Mouse (Mus musculus): ENCODE measurements around the gene Cep57. TPM values are rescaled to one million over a fixed set of nuclear protein-coding genes. Genes with fewer than 3 reads are reported as not detected.

The Cep57 gene
- polyA plus RNA-seq, 1 experiment from 2014 or later, result 34.7 TPM

DNA sequence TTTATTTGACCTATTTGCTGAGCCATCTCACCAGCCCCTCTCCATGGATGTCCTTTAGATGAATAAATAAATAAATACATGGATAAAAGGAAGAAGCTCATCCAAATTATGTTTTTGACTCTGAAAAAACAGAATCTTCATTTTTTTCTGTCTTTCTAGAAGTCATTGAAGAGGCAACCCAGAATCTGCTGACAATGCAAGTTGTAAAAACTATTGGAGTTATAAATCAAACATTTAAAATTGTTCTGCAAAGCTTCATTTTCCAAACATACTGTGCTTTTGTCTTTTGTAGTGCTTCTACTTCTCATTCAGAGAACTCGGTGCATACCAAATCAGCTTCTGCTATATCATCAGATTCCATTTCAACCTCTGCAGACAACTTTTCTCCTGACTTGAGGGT is 44.9 kb downstream of the Cep57 start:
- H3K27ac ChIP-seq (replicated peaks), result no peak overlapping the region
- no peak overlapping the region for H3K9ac ChIP-seq
- no peak overlapping the region for H3K4me3 ChIP-seq
- no peaks in the 10 kb centered on the region for H3K27me3 ChIP-seq
- ATAC-seq (ENCODE audit: low FRiP score, low read depth), result no peak
- H3K9me3 ChIP-seq, result no peaks in the 10 kb centered on the region
- H3K4me1 ChIP-seq (replicated peaks), result no peaks in the 10 kb centered on the region
- H3K36me3 ChIP-seq, result peaks cover 22% of the 10 kb centered on the region
- 98% methylated on average over 1 of the region's 1 CpGs for WGBS
- H3K4me2 ChIP-seq, result no peak overlapping the region

GRCm38 (mm10) chr9:13774732-13775131 is 52.2 kb downstream of the Cep57 start:
- WGBS, result 94% methylated on average over 1 of the region's 1 CpGs
- Histone ChIP-seq H3K4me2 (no peak overlapping the region), H3K4me1 (replicated peaks) (no peaks in the 10 kb centered on the region), H3K27ac (replicated peaks) (no peak overlapping the region), H3K27me3 (no peaks in the 10 kb centered on the region), H3K9me3 (no peaks in the 10 kb centered on the region), H3K4me3 (no peak overlapping the region), H3K9ac (no peak overlapping the region), H3K36me3 (no peaks in the 10 kb centered on the region)
- no peak for ATAC-seq (ENCODE audit: low FRiP score, low read depth)

GRCm38 (mm10) chr9:13766570-13766969 is 60.3 kb downstream of the Cep57 start:
- H3K9me3 ChIP-seq, result no peaks in the 10 kb centered on the region
- H3K36me3 ChIP-seq, result no peaks in the 10 kb centered on the region
- 84% methylated on average over 7 of the region's 7 CpGs for WGBS
- H3K4me1 ChIP-seq (replicated peaks), result no peaks in the 10 kb centered on the region
- H3K4me2 ChIP-seq, result no peak overlapping the region
- no peak for ATAC-seq (ENCODE audit: low FRiP score, low read depth)
- no peak overlapping the region for H3K9ac ChIP-seq
- no peak overlapping the region for H3K4me3 ChIP-seq
- no peak overlapping the region for H3K27ac ChIP-seq (replicated peaks)
- H3K27me3 ChIP-seq, result no peaks in the 10 kb centered on the region

GRCm38 (mm10) chr9:13765624-13766023 is 61.3 kb downstream of the Cep57 start:
- Histone ChIP-seq H3K4me1 (replicated peaks) (no peaks in the 10 kb centered on the region), H3K27me3 (no peaks in the 10 kb centered on the region), H3K9me3 (no peaks in the 10 kb centered on the region), H3K4me3 (no peak overlapping the region), H3K36me3 (no peaks in the 10 kb centered on the region), H3K27ac (replicated peaks) (no peak overlapping the region), H3K4me2 (no peak overlapping the region), H3K9ac (no peak overlapping the region)
- no peak for ATAC-seq (ENCODE audit: low FRiP score, low read depth)
- 71% methylated on average over 2 of the region's 2 CpGs for WGBS

GRCm38 (mm10) chr9:13760430-13760829 is 66.5 kb downstream of the Cep57 start:
- no peak overlapping the region for H3K9ac ChIP-seq
- no peak overlapping the region for H3K27ac ChIP-seq (replicated peaks)
- 97% methylated on average over 3 of the region's 3 CpGs for WGBS
- ATAC-seq (ENCODE audit: low FRiP score, low read depth), result no peak
- H3K36me3 ChIP-seq, result 0 out of 2 replicates have a peak, but pooled peaks cover 9% of the 10 kb centered on the region
- H3K4me3 ChIP-seq, result no peak overlapping the region
- H3K4me1 ChIP-seq (replicated peaks), result no peaks in the 10 kb centered on the region
- H3K27me3 ChIP-seq, result no peaks in the 10 kb centered on the region
- no peak overlapping the region for H3K4me2 ChIP-seq
- H3K9me3 ChIP-seq, result 0 out of 2 replicates have a peak, but pooled peaks cover 6% of the 10 kb centered on the region

Other genes with a start within 250 kb of the Cep57 start
- 50.6 and 50.9 TPM in 2 replicates for gene Mtmr2, start 78.7 kb downstream of the Cep57 start, polyA plus RNA-seq (2015; fragmentation: Nextera tagmentation; extraction: Ambion mirVana)
- gene Fam76b, start 609 bp upstream of the Cep57 start, polyA plus RNA-seq (2015; fragmentation: Nextera tagmentation; extraction: Ambion mirVana), result 19.1 and 19.7 TPM in 2 replicates

All from hindbrain, embryonic 15.5 days (tissue).